Comparison of ENCODE assay signal across 16 mouse cellular contexts in genomic region chr3:51756283-51756682, GRCm38 (mm10).
"Had no signal": no experiment of that assay in that cellular context is flagged by ENCODE, and none has a peak within 500 bp of the region (broad histone marks: within the 10 kb centered on the region; RNA-seq: fewer than 3 reads in every experiment).

No protein-coding gene starts in this region.

- H3K27me3 ChIP-seq: intestine, embryonic 15.5 days; limb, embryonic 12.5 days; limb, embryonic 15.5 days had no signal

- H3K9ac ChIP-seq: intestine, embryonic 15.5 days; limb, embryonic 12.5 days; limb, embryonic 15.5 days; liver, embryonic 14.5 days; liver, postnatal 0 days had no signal

- ATAC-seq: intestine, embryonic 15.5 days; liver, postnatal 0 days had no signal

- H3K27ac ChIP-seq: intestine, embryonic 15.5 days; limb, embryonic 12.5 days; limb, embryonic 15.5 days; liver, embryonic 14.5 days had no signal

- H3K9me3 ChIP-seq: intestine, embryonic 15.5 days had no signal

- H3K4me2 ChIP-seq: intestine, embryonic 15.5 days; limb, embryonic 12.5 days; limb, embryonic 15.5 days; liver, embryonic 11.5 days; midbrain, embryonic 11.5 days had no signal

- DNase-seq: kidney, adult 18-20 months; kidney, adult 9 months; kidney, postnatal 14 days; kidney, postnatal 4 days; left cerebral cortex, postnatal 4 days; liver, postnatal 0 days; midbrain, embryonic 14.5 days; thymus, adult 2 months; thymus, postnatal 14 days; thymus, postnatal 4 days had no signal

- H3K4me3 ChIP-seq: intestine, embryonic 15.5 days; limb, embryonic 12.5 days; limb, embryonic 15.5 days had no signal

- H3K36me3 ChIP-seq: intestine, embryonic 15.5 days; limb, embryonic 12.5 days; limb, embryonic 15.5 days had no signal
